Mouse (Mus musculus): ENCODE data around the gene Eif4e2.

The Eif4e2 gene

DNA sequence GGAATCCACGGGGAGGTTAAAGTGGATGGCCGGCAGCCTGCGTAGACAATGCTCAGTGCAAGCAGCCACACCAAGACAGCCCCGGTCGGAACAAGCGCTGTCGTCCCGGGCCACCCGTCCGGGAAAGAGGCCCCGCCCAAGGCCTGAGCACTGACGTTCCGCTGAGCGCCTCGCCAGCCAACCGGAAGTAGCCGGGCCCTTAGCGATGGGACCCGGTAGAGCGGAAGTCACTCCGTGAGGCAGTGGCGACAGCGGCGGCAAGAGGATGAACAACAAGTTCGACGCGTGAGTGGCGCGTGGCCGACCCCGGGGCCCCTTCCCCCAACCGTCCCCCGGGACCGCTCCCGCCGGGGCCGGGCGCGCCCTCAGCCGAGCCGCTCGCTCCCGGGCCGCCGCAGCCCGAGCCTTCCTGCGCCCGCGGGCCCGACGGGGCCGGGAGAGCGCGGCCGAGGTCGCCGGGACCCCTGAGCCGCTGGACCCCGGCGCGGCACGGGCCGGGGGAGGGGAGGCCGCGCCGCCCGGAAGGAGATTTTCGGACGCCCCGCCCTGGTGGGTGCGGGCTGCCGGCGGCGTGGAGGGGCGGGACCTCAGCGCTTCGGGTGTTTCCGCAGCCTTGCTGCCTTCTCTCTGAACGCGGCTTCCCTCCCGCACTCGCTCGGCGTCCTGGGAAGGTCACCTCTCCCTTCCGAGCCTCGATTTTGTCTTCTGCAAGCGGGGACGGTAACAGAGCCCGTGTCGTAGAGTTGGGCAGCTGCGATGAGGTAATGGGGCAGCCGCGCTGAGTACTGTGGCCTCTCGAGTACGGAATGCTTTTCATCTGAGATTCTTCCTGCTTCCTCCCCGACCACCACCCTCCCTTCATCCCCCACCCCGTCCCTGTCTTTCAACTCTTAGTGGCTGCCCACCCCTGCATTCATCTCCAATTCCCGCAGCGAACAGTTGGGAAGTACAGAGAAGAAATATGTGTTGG is at the start of gene Eif4e2:
Gene Eif4e2 (plus strand): TSS at position 180 of the 970 bp plus-strand sequence.
- DNase-seq (ENCODE audit: low read depth, low spot score), result peak; percentile 81

DNA sequence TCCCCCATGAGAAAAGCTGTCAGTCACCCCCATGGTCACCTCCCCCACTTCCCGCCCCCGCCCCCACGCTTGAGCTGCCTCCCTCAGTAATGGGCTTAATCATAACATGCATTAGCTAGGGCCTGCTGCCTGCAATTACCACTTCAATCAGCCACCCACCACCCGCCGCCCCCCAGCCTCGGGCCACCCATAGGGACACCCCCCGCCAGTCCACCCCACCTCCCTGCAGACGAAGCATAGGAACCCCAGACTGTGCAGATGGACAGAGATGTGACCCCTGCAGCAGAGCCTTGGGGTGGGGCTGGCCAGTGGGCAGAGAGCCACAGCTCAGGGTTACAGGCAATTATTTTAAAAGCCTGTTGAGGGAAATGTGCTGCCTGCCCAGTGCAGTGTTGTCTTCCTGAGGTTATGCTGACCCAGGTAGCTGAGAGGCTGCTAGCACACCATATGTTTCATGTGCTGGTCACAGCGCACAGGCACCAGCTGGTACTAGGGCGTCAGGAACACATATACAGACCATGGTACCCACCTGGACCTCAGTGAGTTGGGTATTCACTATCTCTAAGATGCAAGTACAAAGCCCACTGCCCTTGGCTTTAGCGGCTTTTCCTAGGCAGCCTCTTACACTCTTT is 49.4 kb upstream of the Eif4e2 start:
- no peak for DNase-seq (ENCODE audit: low read depth, low spot score)

DNA sequence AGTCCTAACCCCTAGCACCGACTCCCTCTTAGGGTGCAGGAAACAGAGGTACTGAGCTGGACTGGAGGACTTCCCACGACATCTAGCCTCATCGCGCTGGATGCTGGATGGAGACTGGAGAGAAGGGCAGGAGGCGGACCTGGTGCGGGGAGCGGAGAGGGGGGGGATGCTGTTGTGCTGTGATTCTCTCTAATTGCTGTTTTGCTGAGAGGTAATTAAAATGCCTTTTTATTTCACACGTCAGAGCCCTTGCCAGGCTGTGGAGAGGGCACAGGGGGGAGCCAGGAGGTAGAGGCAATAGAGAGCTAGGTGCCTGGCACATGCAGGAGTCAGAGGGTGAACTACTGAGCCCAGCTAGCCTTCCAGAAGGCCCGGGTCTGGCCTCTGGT is 48.9 kb upstream of the Eif4e2 start:
- DNase-seq (ENCODE audit: low read depth, low spot score), result no peak

GRCm38 (mm10) chr1:87170458-87170857 is 43.3 kb upstream of the Eif4e2 start:
- no peak for DNase-seq (ENCODE audit: low read depth, low spot score)

GRCm38 (mm10) chr1:87171312-87171711 is 42.4 kb upstream of the Eif4e2 start:
- no peak for DNase-seq (ENCODE audit: low read depth, low spot score)

DNA sequence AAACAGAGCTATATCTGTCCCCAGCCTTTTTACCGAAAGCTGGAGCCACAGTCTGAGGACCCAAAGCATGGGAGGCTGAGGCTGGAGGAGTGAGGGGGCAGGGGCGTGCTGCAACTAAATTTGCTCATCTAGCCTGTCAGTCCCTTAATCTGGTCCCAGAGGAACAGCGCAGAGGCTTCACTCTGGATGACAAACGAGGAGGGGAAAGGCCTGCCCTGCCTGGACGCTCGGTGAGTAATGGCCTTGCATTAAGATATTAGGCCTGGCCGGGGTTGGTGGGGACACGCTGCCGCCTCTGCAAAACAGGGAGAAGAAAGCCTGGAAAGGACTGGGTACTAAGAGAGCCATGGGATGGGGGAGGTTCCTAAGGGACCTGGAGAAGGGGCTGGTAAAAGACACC is 41.4 kb upstream of the Eif4e2 start:
- DNase-seq (ENCODE audit: low read depth, low spot score), result no peak

DNA sequence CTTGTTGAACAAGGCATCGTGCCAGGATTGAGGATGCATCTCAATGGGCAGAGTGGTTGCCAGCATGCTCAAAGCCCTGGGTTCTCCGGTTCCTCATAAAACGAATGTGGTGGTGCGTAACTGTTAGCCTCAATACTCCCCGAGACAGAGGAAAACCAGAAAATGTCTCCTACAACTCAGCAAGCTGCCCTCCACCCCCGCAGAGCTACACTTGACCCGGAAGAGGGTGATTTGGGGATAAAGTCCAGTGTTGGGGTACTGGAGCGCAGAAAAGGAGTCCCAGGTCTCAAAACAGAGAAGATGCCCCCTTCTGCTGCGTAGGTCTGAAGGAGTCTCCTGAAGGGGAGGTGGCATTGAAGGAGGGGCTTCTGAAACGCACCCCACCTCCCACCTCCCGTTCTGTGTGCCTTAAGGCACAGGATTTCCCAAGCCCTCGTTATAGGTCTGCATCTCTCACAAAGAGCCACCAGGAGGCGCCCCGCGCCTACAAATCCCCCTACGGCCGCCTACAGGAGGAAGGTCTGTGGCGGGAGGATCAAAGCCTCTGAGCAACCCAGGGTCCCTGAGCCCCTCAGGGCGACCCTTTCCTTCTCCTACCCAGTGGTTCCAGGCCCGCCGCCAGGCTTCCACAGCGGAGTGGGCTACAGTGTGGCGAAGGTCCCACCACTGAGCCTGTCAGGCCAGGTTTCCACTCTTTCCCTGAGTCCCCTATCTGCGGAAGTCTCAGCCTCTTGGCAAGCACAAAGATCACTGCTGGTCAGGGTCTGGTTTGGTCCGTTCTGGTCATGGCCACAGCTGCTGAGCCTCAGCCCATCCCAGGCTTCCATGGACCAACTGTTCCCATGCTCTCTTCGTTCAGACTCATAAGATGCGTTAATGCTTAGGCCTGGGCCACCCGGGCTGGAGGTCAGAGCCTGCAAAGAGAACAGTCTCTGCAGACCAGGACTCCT is 39.4 kb upstream of the Eif4e2 start:
- DNase-seq (ENCODE audit: low read depth, low spot score), result no peak

DNA sequence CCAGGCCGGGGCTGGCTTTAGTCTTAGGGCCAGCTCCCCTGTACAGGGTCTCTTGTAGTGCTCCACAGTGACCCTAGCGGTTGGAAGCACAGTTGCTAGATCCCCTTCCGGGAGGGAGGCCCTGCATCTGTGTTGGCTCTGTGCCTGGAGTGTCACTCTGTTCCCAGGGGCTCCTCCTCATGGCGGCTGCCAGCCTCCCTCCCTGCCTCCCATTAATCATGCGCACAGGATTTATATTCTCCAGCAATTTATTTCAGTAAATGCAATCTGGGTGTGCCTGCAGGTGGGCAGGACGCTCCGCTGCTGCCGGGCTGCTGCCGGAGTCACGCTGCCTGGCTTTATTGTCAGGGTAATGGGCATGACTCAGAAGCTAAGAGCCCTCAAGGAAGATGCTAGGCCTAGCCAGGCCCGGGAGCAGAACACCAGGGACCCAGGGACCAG is 37.8 kb upstream of the Eif4e2 start:
- DNase-seq (ENCODE audit: low read depth, low spot score), result peak; percentile 30

- no peak for DNase-seq (ENCODE audit: low read depth, low spot score)
Measured at GRCm38 (mm10) chr1:87180896-87181295, 32.8 kb upstream of the Eif4e2 start.

DNA sequence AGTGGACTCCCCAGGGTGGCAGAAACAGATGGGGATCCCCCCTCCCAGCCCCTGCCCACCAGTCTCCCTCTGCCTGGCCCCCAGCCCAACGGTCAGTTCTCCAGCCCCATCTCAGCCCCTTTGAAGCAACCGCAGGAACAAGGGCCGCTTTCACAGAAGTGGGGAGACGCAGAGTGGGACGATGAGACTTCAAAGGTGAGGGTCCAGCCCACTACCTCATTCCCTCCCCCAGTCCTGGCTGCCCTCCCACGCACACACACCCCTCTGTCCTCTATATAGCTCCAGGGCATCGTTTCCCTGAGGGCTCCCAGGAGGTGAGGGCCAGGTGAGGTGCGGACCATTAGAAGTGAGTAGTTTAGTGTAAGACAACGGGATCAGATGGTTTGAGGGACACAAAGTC is 30.7 kb upstream of the Eif4e2 start, which contains the start of gene Prss56:
Gene Prss56 (plus strand): TSS at position 301 of the 400 bp plus-strand sequence.
- DNase-seq (ENCODE audit: low read depth, low spot score), result no peak

- no peak for DNase-seq (ENCODE audit: low read depth, low spot score)
Measured at GRCm38 (mm10) chr1:87183998-87184750, 29.5 kb upstream of the Eif4e2 start.

DNA sequence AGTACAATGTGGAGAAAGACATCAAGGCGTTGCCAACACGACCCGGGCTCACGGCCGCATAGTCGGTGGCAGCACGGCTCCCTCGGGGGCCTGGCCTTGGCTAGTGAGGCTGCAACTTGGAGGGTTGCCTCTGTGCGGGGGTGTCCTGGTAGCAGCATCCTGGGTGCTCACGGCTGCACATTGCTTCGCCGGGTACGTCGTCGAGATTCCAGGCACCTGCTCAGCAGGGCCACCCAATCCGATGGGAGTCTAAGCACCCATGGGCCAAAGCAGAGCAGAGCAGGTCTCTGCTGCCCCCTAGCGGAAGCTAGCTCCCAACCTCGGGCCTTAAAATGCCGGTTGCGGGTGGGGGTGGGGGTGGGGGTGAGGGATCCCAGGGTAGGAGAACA is 29.0 kb upstream of the Eif4e2 start:
- DNase-seq (ENCODE audit: low read depth, low spot score), result no peak

DNA sequence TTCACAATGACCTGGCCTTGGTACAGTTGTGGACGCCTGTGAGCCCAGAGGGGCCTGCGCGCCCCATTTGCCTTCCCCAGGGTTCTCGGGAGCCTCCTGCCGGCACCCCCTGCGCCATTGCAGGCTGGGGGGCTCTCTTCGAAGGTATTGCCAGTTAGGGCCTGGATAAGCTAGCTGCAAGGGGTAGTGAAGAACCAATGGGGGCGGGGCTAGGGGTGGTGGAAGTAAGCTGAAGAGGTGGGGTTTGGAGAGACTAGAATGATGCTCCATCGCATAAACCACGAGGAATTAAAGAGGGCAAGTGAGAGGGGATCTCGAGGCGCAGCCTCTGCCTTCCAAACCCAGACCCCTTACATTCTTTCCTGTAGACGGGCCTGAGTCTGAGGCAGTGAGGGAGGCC is 28.2 kb upstream of the Eif4e2 start:
- no peak for DNase-seq (ENCODE audit: low read depth, low spot score)

DNA sequence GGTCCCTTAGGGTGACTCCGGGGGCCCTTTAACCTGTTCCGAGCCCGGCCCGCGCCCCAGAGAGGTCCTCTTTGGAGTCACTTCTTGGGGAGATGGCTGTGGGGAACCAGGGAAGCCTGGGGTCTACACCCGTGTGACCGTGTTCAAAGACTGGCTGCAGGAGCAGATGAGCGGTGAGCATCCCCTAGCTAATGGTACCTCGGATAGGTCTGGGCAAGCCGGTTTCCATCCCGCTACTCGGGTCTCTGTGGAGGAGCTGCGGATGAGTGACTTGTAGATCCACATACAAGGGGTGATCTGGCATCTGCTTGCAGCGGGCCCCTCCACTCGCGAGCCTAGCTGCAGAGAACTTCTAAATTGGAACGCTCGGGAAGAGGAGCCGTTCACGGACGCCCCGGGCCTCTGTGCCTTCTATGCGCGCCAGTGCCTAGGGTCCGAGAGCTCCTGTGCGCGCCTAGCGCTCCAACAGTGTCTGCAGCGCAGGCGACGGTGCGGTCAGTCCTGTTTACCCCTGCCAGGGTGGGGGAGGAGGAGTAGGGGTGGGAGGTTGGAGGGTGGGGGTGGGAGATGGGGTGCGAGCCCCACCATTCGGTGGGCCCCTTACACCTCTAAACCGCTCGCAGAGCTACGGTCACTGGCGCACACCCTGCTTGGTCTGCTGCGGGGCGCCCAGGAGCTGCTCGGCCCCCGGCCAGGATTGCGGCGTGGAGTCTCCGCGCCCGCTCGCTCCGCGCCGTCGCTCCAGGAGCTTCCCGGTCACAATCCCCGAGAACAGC is 27.3 kb upstream of the Eif4e2 start:
- DNase-seq (ENCODE audit: low read depth, low spot score), result no peak

- DNase-seq (ENCODE audit: low read depth, low spot score), result peak; percentile 47
Measured at GRCm38 (mm10) chr1:87187037-87187355, 26.7 kb upstream of the Eif4e2 start.

- DNase-seq (ENCODE audit: low read depth, low spot score), result no peak
Measured at GRCm38 (mm10) chr1:87190429-87190828, 23.3 kb upstream of the Eif4e2 start, which contains the start of gene Chrnd. Chrnd (plus strand) TSS chr1:87190607.

DNA sequence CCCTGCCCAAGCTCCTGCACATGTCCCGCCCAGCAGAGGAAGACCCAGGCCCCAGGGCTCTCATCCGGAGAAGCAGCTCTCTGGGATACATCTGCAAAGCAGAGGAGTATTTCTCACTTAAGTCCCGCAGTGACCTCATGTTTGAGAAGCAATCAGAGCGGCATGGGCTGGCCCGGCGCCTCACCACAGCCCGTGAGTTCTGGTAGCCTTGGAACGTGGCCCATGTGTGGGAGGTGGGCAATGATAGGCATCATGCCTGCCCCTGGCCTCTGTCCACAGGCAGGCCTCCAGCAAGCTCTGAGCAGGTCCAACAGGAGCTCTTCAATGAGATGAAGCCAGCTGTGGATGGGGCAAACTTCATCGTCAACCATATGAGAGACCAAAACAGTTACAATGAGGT is 16.4 kb upstream of the Eif4e2 start:
- DNase-seq (ENCODE audit: low read depth, low spot score), result no peak

DNA sequence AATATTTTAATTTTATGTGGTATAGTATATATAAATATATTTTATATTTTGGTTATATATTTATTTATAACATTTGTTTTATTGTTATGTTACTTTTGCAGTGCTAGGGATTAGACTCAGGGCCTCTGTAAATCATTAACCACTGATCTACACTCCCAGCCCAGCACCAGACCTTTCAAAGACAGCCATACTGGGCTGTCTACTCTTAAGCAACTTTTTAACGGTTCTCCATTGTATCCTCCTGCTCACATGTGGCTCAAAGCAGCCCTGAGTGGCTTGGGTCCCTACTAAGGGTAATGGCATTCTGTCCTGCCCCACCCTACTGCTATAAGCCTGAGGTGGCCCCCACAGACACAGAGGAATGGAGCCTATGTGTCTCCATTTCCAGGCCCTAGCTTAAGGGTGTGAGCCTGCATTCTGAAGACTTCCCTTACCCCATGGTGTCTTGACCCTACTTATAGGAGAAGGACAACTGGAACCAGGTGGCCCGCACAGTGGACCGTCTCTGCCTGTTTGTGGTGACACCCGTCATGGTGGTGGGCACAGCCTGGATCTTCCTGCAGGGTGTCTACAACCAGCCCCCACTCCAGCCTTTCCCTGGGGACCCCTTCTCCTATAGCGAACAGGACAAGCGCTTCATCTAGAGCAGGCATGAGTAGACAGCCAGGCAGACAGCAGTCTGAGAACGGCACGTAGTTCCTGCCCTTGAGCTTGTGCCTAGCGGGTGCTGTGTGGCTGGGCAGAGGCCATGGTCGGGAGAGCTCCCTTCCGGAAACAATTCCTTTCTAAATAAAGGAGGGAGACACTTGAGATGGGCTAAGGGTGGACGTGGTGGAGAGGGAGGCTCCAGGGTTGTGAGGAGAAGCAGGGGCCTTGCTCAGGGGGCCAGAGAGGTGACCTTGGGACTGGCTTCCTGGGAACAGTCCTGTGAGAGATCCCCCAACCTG is 15.3 kb upstream of the Eif4e2 start:
- DNase-seq (ENCODE audit: low read depth, low spot score), result no peak

DNA sequence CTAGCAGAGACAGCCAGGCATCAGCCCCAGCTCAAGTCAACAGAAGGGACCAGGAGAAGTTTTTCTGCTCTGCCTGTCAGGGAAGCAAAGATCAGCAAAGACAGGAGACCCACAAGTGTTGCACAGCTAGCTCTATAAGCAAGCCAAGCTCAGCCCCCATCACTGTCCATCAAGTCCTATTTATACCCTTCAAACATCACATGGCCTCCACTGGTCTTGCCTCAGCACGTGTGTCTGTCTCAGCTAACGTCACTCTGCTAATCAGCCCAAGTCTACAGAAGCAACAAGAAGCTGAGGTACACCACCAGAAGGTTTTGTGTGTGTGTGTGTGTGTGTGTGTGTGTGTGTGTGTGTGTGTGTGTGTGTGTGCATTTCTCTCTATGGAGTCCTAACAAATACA is 12.9 kb upstream of the Eif4e2 start:
- DNase-seq (ENCODE audit: low read depth, low spot score), result no peak

All from brain, embryonic 18.5 days (tissue).